Mouse (Mus musculus): Measurements from ENCODE around the gene Selenoh. TPM values are rescaled to one million over a fixed set of nuclear protein-coding genes. Genes with fewer than 3 reads are reported as not detected.
A peak's percentile ranks its signal among the peaks of the same experiment; 100 is the strongest.

Gene Selenoh
- total and polyA plus RNA-seq, 3 experiments = 19.6 to 28.0 (median 21.8) TPM

DNA sequence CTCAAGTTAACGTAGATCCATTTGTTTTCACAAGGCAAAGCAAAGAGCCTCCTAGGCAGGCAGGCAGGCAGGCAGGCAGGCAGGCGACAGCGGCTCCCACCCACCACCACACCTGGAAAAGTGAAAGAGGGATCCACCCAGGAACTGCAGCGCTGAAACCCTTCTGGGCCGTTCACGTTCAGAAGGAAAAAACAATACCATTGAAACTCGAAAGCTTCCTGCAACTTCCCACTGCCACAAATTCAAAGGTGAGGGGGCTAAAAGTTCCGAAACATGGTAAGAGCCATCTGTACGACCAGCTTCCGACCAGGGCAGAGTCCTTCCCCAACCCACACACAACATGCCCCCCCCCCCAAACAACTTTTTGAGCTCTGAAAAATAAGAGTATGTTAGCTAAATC is 20.9 kb downstream of the Selenoh start:
- Histone ChIP-seq H3K79me2 (replicated peaks; ENCODE audit: control insufficient read depth, insufficient read depth, low read length) (peaks cover 8% of the 10 kb centered on the region; the same call in 1 of the 2 replicates), H3K27me3 (ENCODE audit: control insufficient read depth, insufficient read depth, low read length) (no peaks in the 10 kb centered on the region), H3K36me3 (ENCODE audit: control insufficient read depth, insufficient read depth, low read length) (peaks cover 30% of the 10 kb centered on the region), H3K4me1 (ENCODE audit: control insufficient read depth, insufficient read depth, low read length) (peaks cover 7% of the 10 kb centered on the region), H3K4me3 (peak overlapping the region; percentile 63), H3K9ac (ENCODE audit: low read depth, low read length) (peak overlapping the region; percentile 68), H3K27ac (peak overlapping the region; percentile 85)
- WGBS = under 1% methylated on average over 10 of the region's 10 CpGs
- intact Hi-C loops (cut with DNase I) = loop anchor here (1.0 to 2.0 kb wide), 2 partner anchors 13 to 17 kb away; no protein-coding TSS in a partner anchor
- DNase-seq = peak; percentile 49 to 55
- TF ChIP-seq CTCF (IDR thresholded peaks at IDR 0.05) (no peak), EP300 (IDR thresholded peaks at IDR 0.05; ENCODE audit: insufficient read depth, low read depth, low read length) (no peak), POLR2A (IDR thresholded peaks at IDR 0.05; ENCODE audit: insufficient read depth, low read depth, low read length) (no peak)

DNA sequence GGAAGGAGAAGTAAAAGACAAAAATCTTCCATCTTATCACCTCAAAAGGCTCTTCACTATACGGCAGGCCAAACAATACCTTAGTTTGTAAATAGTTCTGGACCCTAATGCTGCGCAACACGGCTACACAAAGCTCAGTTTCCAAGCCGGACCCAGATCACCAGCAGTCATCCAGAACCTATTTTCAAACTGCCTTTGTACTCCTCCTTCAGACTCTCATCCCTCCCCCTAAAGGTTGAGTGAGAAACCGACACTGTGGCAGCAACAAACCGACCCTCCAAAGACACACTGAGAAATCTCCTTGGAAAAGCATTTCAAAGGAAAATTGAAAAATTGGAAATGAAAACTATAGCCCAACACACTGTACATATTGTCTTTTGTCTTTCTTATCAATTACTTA is 22.2 kb downstream of the Selenoh start:
- intact Hi-C loops (cut with DNase I) = no loop called here
- TF ChIP-seq CTCF (IDR thresholded peaks at IDR 0.05) (peak; percentile 46), EP300 (IDR thresholded peaks at IDR 0.05; ENCODE audit: insufficient read depth, low read depth, low read length) (no peak), POLR2A (IDR thresholded peaks at IDR 0.05; ENCODE audit: insufficient read depth, low read depth, low read length) (no peak)
- Histone ChIP-seq H3K27me3 (ENCODE audit: control insufficient read depth, insufficient read depth, low read length) (no peaks in the 10 kb centered on the region), H3K79me2 (replicated peaks; ENCODE audit: control insufficient read depth, insufficient read depth, low read length) (peaks cover 8% of the 10 kb centered on the region; the same call in 1 of the 2 replicates), H3K4me3 (peak overlapping the region; percentile 63), H3K36me3 (ENCODE audit: control insufficient read depth, insufficient read depth, low read length) (peaks cover 40% of the 10 kb centered on the region), H3K27ac (peak overlapping the region; percentile 85), H3K4me1 (ENCODE audit: control insufficient read depth, insufficient read depth, low read length) (peaks cover 10% of the 10 kb centered on the region), H3K9ac (ENCODE audit: low read depth, low read length) (peak overlapping the region; percentile 12)
- DNase-seq = no peak
- WGBS = 6% methylated on average over 6 of the region's 6 CpGs

- intact Hi-C loops (cut with DNase I) = no loop called here
- TF ChIP-seq EP300 (IDR thresholded peaks at IDR 0.05; ENCODE audit: insufficient read depth, low read depth, low read length) (no peak), POLR2A (IDR thresholded peaks at IDR 0.05; ENCODE audit: insufficient read depth, low read depth, low read length) (no peak), CTCF (IDR thresholded peaks at IDR 0.05) (no peak)
- no peak overlapping the region for H3K27ac ChIP-seq
- H3K27me3 ChIP-seq (ENCODE audit: control insufficient read depth, insufficient read depth, low read length) = no peaks in the 10 kb centered on the region
- H3K4me1 ChIP-seq (ENCODE audit: control insufficient read depth, insufficient read depth, low read length) = peaks cover 17% of the 10 kb centered on the region
- DNase-seq = no peak
- H3K4me3 ChIP-seq = no peak overlapping the region
- 0 out of 2 replicates have a peak overlapping the region, but pooled peaks have one; percentile 9 for H3K9ac ChIP-seq (ENCODE audit: low read depth, low read length)
- peaks cover 52% of the 10 kb centered on the region for H3K36me3 ChIP-seq (ENCODE audit: control insufficient read depth, insufficient read depth, low read length)
- 58% methylated on average over 6 of the region's 6 CpGs for whole genome bisulfite sequencing
- H3K79me2 ChIP-seq (replicated peaks; ENCODE audit: control insufficient read depth, insufficient read depth, low read length) = peaks cover 10% of the 10 kb centered on the region; the same call in 1 of the 2 replicates
Measured at GRCm38 (mm10) chr2:84647051-84647568, 23.5 kb downstream of the Selenoh start.

GRCm38 (mm10) chr2:84646138-84646537 is 24.4 kb downstream of the Selenoh start:
- Histone ChIP-seq H3K4me3 (no peak overlapping the region), H3K27me3 (ENCODE audit: control insufficient read depth, insufficient read depth, low read length) (no peaks in the 10 kb centered on the region), H3K79me2 (replicated peaks; ENCODE audit: control insufficient read depth, insufficient read depth, low read length) (peaks cover 14% of the 10 kb centered on the region), H3K4me1 (ENCODE audit: control insufficient read depth, insufficient read depth, low read length) (peaks cover 25% of the 10 kb centered on the region), H3K36me3 (ENCODE audit: control insufficient read depth, insufficient read depth, low read length) (peaks cover 62% of the 10 kb centered on the region), H3K9ac (ENCODE audit: low read depth, low read length) (no peak overlapping the region), H3K27ac (no peak overlapping the region)
- TF ChIP-seq POLR2A (IDR thresholded peaks at IDR 0.05; ENCODE audit: insufficient read depth, low read depth, low read length) (no peak), CTCF (IDR thresholded peaks at IDR 0.05) (no peak), EP300 (IDR thresholded peaks at IDR 0.05; ENCODE audit: insufficient read depth, low read depth, low read length) (no peak)
- intact Hi-C loops (cut with DNase I) = no loop called here
- WGBS = 11% methylated on average over 1 of the region's 1 CpGs
- DNase-seq = no peak

DNA sequence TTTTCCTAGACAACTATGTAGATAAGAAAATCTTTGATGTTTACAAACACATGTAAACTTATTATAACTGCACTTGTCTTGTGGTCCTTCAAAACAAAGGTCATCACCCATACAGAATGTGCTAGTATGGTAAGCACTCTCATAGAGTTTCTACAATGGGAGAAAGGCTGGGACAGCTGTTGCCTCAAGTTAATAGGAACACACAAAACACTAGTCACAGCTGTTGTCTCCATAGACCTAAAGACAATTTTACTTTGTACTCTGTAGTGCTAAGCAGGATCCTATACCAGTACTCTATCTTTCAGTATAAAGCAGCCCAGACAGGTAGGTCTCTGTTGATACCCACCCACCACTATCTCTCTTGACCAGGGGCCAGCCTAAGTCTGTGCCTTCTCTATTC is 29.7 kb downstream of the Selenoh start:
- no peak overlapping the region for H3K4me3 ChIP-seq
- H3K4me1 ChIP-seq (ENCODE audit: control insufficient read depth, insufficient read depth, low read length) = peaks cover 44% of the 10 kb centered on the region
- DNase-seq = no peak
- H3K79me2 ChIP-seq (replicated peaks; ENCODE audit: control insufficient read depth, insufficient read depth, low read length) = peaks cover 11% of the 10 kb centered on the region
- TF ChIP-seq CTCF (IDR thresholded peaks at IDR 0.05) (no peak), EP300 (IDR thresholded peaks at IDR 0.05; ENCODE audit: insufficient read depth, low read depth, low read length) (no peak), POLR2A (IDR thresholded peaks at IDR 0.05; ENCODE audit: insufficient read depth, low read depth, low read length) (no peak)
- peak overlapping the region; percentile 87 for H3K27ac ChIP-seq
- H3K9ac ChIP-seq (ENCODE audit: low read depth, low read length) = no peak overlapping the region
- peaks cover 88% of the 10 kb centered on the region for H3K36me3 ChIP-seq (ENCODE audit: control insufficient read depth, insufficient read depth, low read length)
- intact Hi-C loops (cut with DNase I) = no loop called here
- H3K27me3 ChIP-seq (ENCODE audit: control insufficient read depth, insufficient read depth, low read length) = no peaks in the 10 kb centered on the region

DNA sequence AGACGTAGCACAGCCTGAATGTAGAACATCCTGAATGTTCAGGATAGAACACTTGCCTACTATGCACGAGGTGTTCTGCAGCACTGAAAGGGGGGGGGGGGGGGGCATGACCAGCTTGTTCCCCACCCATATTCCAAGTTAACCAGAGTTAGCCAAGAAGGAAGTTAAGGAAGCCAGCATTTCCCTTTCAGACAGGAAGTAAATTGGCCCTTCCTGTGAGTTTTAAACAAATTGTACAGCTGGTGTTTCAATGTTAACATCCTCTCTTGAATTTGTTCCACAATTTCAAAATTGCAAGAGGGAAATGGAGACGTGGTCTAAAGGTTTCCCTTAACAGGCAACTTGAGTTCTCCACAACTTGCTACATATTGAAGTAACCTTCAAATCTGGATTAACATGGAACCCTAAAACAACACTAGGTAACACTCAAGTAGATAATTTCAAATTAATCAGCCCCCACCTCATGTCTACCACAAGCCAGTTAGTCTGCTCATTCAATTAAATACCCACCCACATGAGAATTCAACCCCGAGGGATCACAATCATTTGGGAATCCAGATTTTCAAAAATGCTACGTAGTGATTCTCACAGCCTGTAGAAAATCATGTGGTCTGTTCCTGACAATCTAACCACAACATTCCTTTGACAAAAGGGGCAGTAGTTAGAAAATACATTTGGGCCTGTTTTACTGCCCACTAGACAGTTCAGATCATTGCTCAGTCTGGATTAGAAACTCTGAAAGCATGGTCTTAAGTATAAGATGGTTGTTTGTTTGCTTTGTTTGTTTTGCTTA is 31.9 kb downstream of the Selenoh start:
- Histone ChIP-seq H3K27ac (peak overlapping the region; percentile 87), H3K9ac (ENCODE audit: low read depth, low read length) (no peak overlapping the region), H3K27me3 (ENCODE audit: control insufficient read depth, insufficient read depth, low read length) (no peaks in the 10 kb centered on the region), H3K4me3 (no peak overlapping the region), H3K36me3 (ENCODE audit: control insufficient read depth, insufficient read depth, low read length) (peaks cover 82% of the 10 kb centered on the region), H3K4me1 (ENCODE audit: control insufficient read depth, insufficient read depth, low read length) (peaks cover 50% of the 10 kb centered on the region), H3K79me2 (replicated peaks; ENCODE audit: control insufficient read depth, insufficient read depth, low read length) (peaks cover 11% of the 10 kb centered on the region)
- intact Hi-C loops (cut with DNase I) = loop anchor here (2.0 kb wide), 1 partner anchor 16 kb away; no protein-coding TSS in a partner anchor
- WGBS = 14% methylated on average over 5 of the region's 5 CpGs
- no peak for TF ChIP-seq POLR2A (IDR thresholded peaks at IDR 0.05; ENCODE audit: insufficient read depth, low read depth, low read length)
- TF ChIP-seq CTCF (IDR thresholded peaks at IDR 0.05) = no peak
- TF ChIP-seq EP300 (IDR thresholded peaks at IDR 0.05; ENCODE audit: insufficient read depth, low read depth, low read length) = no peak
- DNase-seq = no peak

Data from heart, adult 2 months (tissue).